Mouse (Mus musculus) neural tube, embryonic 12.5 days (tissue): ENCODE measurements around the gene Tmem11. TPM values are rescaled to one million over a fixed set of nuclear protein-coding genes. Genes with fewer than 3 reads are reported as not detected.

Experiments used
- polyA plus RNA-seq: library from polyadenylated mRNA; unstranded; fragments of >200 nt; fragmentation: Nextera tagmentation; extraction: Ambion mirVana; gene quantifications from 2 replicates; pipeline ENCODE4 v1.2.1, GENCODE M21; 2016

Tmem11 gene
- polyA plus RNA-seq, 1 experiment from 2014 or later, result 53.0 TPM

Other genes starting within 250 kb of the Tmem11 start
- gene Llgl1, start 179.5 kb downstream of the Tmem11 start, polyA plus RNA-seq, result 99.8 and 101 TPM in 2 replicates
- 71.4 and 72.8 TPM in 2 replicates for gene Flii, start 152.0 kb downstream of the Tmem11 start, polyA plus RNA-seq
- 17.5 and 19.5 TPM in 2 replicates for gene Mief2, start 150.9 kb downstream of the Tmem11 start, polyA plus RNA-seq
- gene Top3a, start 101.9 kb downstream of the Tmem11 start, polyA plus RNA-seq, result 14.0 and 15.9 TPM in 2 replicates
- gene Smcr8, start 101.7 kb downstream of the Tmem11 start, polyA plus RNA-seq, result 7.6 and 8.6 TPM in 2 replicates
- gene Shmt1, start 67.6 kb downstream of the Tmem11 start, polyA plus RNA-seq, result 23.4 and 24.8 TPM in 2 replicates
- 24.7 and 26.5 TPM in 2 replicates for gene Dhrs7b, start 48.6 kb downstream of the Tmem11 start, polyA plus RNA-seq
- 27.2 and 28.8 TPM in 2 replicates for gene Natd1, start 35.5 kb upstream of the Tmem11 start, polyA plus RNA-seq
- gene Map2k3, start 52.8 kb upstream of the Tmem11 start, polyA plus RNA-seq, result 40.7 and 41.7 TPM in 2 replicates
- 7.4 and 10.3 TPM in 2 replicates for gene Kcnj12, start 143.3 kb upstream of the Tmem11 start, polyA plus RNA-seq
- gene Tnfrsf13b, start 247.5 kb upstream of the Tmem11 start, polyA plus RNA-seq, result 1.2 TPM in 2 replicates